Mouse (Mus musculus) kidney, postnatal 0 days (tissue): ENCODE measurements around the gene Pklr. TPM values are rescaled to one million over a fixed set of nuclear protein-coding genes. Genes with fewer than 3 reads are reported as not detected.

Experiments
- ATAC-seq: fragments of 200-750 bp; cut with Nextera tagmentation; replicated peaks from 2 replicates; pipeline ENCODE4 v1.8.0; 2017; ENCODE audit warnings: low read depth, moderate number of reproducible peaks, moderate TSS enrichment, moderate library complexity; ENCODE audit not compliant: low FRiP score
- DNase-seq: peaks from one replicate; pipeline ENCODE4 v3.0.0-alpha.2; 2016; ENCODE audit warnings: low spot score
- H3K27ac ChIP-seq: fragments of 300-500 bp; sonication (generic); 2 replicates; pipeline ENCODE4 v1.5.1; 2014; ENCODE audit warnings: mild to moderate bottlenecking
- H3K27me3 ChIP-seq: fragments of 300-500 bp; sonication (generic); 2 replicates; pipeline ENCODE4 v1.6.1; 2014; ENCODE audit warnings: low read length, mixed read lengths; ENCODE audit not compliant: insufficient read depth
- H3K36me3 ChIP-seq: fragments of 300-500 bp; sonication (generic); 2 replicates; pipeline ENCODE4 v1.6.1; 2014; ENCODE audit warnings: low read length, mixed read lengths; ENCODE audit not compliant: insufficient read depth
- H3K4me1 ChIP-seq: fragments of 300-500 bp; sonication (generic); replicated peaks from 2 replicates; pipeline ENCODE4 v1.6.1; 2014; ENCODE audit warnings: antibody characterized with exemption, low read length, mixed read lengths; ENCODE audit not compliant: insufficient read depth
- H3K4me2 ChIP-seq: fragments of 300-500 bp; sonication (generic); 2 replicates; pipeline ENCODE4 v1.6.1; 2014; ENCODE audit warnings: mild to moderate bottlenecking, low read length, moderate library complexity, mixed read lengths
- H3K4me3 ChIP-seq: fragments of 300-500 bp; sonication (generic); replicated peaks from 2 replicates; pipeline ENCODE4 v1.5.1; 2014; ENCODE audit warnings: low read depth, low read length
- H3K9ac ChIP-seq: fragments of 300-500 bp; sonication (generic); 2 replicates; pipeline ENCODE4 v1.6.1; 2014; ENCODE audit warnings: low read depth, low read length
- H3K9me3 ChIP-seq: fragments of 300-500 bp; sonication (generic); replicated peaks from 2 replicates; pipeline ENCODE4 v1.6.1; 2016; ENCODE audit warnings: low read length, inconsistent platforms, mixed read lengths
- CTCF ChIP-seq: IDR thresholded peaks from 2 replicates; pipeline ENCODE4 v1.5.1; 2016; ENCODE audit warnings: antibody characterized with exemption, low read depth, mild to moderate bottlenecking, moderate library complexity
- WGBS: fragments of 180-500 bp; shearing (Covaris S2); extraction: QIAGEN DNeasy Blood & Tissue Kit; methylation state at CpG from one replicate; pipeline ENCODE4 v1.1.7; 2014; 5-methylcytosine and 5-hydroxymethylcytosine counted together
- polyA plus RNA-seq: library from polyadenylated mRNA; unstranded; fragments of >200 nt; fragmentation: Nextera tagmentation; extraction: Ambion mirVana; gene quantifications from 2 replicates; pipeline ENCODE4 v1.2.1, GENCODE M21; 2015

The Pklr gene
- polyA plus RNA-seq: 3.7 and 6.8 TPM in 2 replicates

- WGBS: 68% methylated on average over 3 of the region's 3 CpGs
- DNase-seq: no peak
- no peak within 1 kb of the TSS for H3K9ac ChIP-seq
- peak within 1 kb of the TSS; percentile 27; the same call in 1 of the 2 replicates for H3K4me2 ChIP-seq
- no peak within 1 kb of the TSS for H3K4me3 ChIP-seq
- no peaks in the 10 kb centered on the region for H3K36me3 ChIP-seq
- TF ChIP-seq CTCF: no peak
- H3K27me3 ChIP-seq: no peaks in the 10 kb centered on the region
- peak within 1 kb of the TSS; percentile 50 for H3K27ac ChIP-seq
- H3K9me3 ChIP-seq: no peaks in the 10 kb centered on the region
- no peak for ATAC-seq
- 0 out of 2 replicates have a peak, but pooled peaks cover 3% of the 10 kb centered on the region for H3K4me1 ChIP-seq
These were observed at the start of gene Pklr for GRCm38 (mm10) chr3:89135958-89136357. Gene Pklr (plus strand): TSS chr3:89136142.

DNA sequence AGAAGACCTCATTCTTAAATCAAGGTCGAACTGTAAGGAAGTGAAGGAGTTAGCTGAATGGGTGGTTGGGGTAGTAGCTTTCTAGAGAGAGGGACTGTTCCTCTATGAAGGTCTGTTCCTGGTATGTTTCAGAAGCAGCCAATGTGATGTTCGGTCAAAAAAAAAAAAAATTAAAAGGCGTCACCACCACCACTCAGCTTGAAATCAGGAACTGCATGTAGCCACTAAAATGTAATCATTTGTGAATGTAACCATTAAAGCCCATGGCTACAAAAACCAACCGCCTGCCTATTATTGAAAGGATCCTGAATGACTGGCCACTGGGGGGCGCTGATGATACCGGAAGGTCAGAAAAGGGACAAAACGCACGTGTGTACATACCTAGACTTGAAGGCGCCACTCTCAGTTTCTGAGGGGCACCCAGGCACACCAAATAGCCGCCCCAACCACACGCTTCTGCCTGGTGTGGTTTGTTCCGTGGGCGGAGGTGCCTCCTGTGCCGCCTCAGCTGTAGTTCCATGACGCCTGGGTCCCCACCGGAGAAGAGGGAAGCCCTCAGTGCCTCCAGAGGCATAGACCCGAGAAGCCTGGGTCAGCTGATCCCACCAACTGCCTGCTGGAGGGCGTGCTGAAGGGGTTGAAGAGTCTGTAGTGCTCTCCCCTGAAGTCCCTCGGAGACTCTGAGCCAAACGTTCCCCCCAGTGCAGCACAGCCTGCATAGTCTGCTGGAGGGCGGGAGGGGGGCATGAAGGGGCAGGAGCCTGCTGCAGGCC is 48.4 kb upstream of the Pklr start:
- DNase-seq (peak; percentile 91), ATAC-seq (peak; percentile 38)
- Histone ChIP-seq H3K9ac (no peak overlapping the region), H3K4me2 (peak overlapping the region; percentile 39; the same call in 1 of the 2 replicates), H3K9me3 (no peaks in the 10 kb centered on the region), H3K36me3 (no peaks in the 10 kb centered on the region), H3K4me1 (peaks cover 12% of the 10 kb centered on the region; the same call in 1 of the 2 replicates), H3K27me3 (no peaks in the 10 kb centered on the region), H3K27ac (peak overlapping the region; percentile 27; the same call in 1 of the 2 replicates), H3K4me3 (0 out of 2 replicates have a peak overlapping the region, but pooled peaks have one; percentile 9)
- WGBS: 20% methylated on average over 21 of the region's 21 CpGs
- TF ChIP-seq CTCF: peak; percentile 77

GRCm38 (mm10) chr3:89088974-89089373 is 47.0 kb upstream of the Pklr start:
- Histone ChIP-seq H3K4me3 (peak overlapping the region; percentile 64), H3K27ac (no peak overlapping the region), H3K4me2 (peak overlapping the region; percentile 100), H3K27me3 (peaks cover 3% of the 10 kb centered on the region; the same call in 1 of the 2 replicates), H3K4me1 (peaks cover 12% of the 10 kb centered on the region), H3K36me3 (no peaks in the 10 kb centered on the region), H3K9me3 (no peaks in the 10 kb centered on the region), H3K9ac (0 out of 2 replicates have a peak overlapping the region, but pooled peaks have one; percentile 69)
- DNase-seq (no peak), ATAC-seq (no peak)
- 44% methylated on average over 14 of the region's 14 CpGs for WGBS
- no peak for TF ChIP-seq CTCF

- Histone ChIP-seq H3K4me2 (peak overlapping the region; percentile 100), H3K4me1 (peaks cover 12% of the 10 kb centered on the region), H3K9ac (peak overlapping the region; percentile 69), H3K4me3 (peak overlapping the region; percentile 64), H3K27ac (peak overlapping the region; percentile 81), H3K9me3 (no peaks in the 10 kb centered on the region), H3K27me3 (peaks cover 3% of the 10 kb centered on the region; the same call in 1 of the 2 replicates), H3K36me3 (0 out of 2 replicates have a peak, but pooled peaks cover 2% of the 10 kb centered on the region)
- DNase-seq: peak; percentile 95
- WGBS: under 1% methylated on average over 40 of the region's 40 CpGs
- ATAC-seq: peak; percentile 79
- TF ChIP-seq CTCF: no peak
These were observed 45.9 kb upstream of the Pklr start for GRCm38 (mm10) chr3:89089882-89090591.

DNA sequence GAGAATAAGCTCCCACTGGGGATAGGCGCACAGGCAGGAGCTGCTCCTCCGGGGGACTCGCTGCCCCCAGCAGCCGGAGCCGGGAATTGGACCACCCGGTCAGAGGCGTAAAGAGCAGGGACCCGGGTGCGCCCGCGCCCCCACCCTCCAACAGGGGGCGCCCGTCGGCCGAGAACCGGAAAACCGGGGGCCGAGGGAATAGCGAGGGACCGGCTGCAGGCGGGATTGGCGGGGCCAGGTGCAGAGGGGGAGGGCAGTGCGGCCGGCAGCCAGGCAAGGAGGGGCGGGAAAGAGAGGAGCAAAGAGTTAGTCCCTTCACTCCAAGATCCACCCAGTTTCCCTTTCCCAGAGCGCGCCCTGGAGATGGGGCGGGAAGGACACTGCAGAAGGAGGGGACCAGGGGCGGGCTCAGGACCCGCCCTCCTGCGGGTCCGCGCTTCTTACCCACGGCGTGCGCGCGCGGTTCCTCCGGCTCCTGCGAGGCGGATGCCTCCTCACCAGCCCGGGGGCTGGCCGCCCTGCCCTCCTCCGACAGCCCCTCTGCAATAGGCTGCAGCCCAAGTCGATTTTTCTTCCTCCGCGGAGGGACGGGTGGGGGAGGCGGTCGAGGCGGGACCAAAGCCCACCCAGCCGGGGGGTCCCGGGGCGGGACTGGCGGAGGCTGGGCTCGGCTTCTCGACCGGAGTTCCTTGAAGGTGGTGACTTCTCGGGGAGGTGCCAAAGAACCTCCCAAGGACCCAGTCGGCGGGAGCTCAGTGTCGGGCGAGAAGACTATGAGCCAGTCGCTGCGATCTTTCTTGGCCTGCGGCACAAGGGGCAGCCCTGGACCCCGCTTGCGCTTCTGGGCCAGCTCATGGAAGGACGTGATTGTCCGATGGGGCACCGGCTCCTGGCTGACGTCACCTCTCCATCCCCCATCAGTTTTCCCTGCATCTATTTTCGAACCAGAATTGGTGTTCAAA is 45.0 kb upstream of the Pklr start:
- ATAC-seq: peak; percentile 47
- Histone ChIP-seq H3K4me2 (peak overlapping the region; percentile 100), H3K4me1 (peaks cover 12% of the 10 kb centered on the region), H3K36me3 (0 out of 2 replicates have a peak, but pooled peaks cover 2% of the 10 kb centered on the region), H3K4me3 (peak overlapping the region; percentile 64), H3K9me3 (no peaks in the 10 kb centered on the region), H3K27ac (peak overlapping the region; percentile 81), H3K9ac (peak overlapping the region; percentile 69), H3K27me3 (peaks cover 3% of the 10 kb centered on the region; the same call in 1 of the 2 replicates)
- peak; percentile 85 for DNase-seq
- peak; percentile 81 for TF ChIP-seq CTCF
- WGBS: 1% methylated on average over 71 of the region's 74 CpGs
